Mouse (Mus musculus): Measurements from ENCODE around the gene Nrcam. TPM values are rescaled to one million over a fixed set of nuclear protein-coding genes. Genes with fewer than 3 reads are reported as not detected.
A peak's percentile ranks its signal among the peaks of the same experiment; 100 is the strongest.

The Nrcam gene
- polyA plus RNA-seq, 1 experiment from 2014 or later, result 75.7 TPM

- peak; percentile 42; the same call in 1 of the 2 replicates for ATAC-seq (ENCODE audit: low FRiP score)
- WGBS, result 44% methylated on average over 7 of the region's 7 CpGs
- H3K27ac ChIP-seq (ENCODE audit: low read depth, low read length), result no peak overlapping the region
Observed at GRCm38 (mm10) chr12:44386398-44386797, 57.7 kb downstream of the Nrcam start.

GRCm38 (mm10) chr12:44388220-44388619 lies 59.5 kb downstream of the Nrcam start:
- no peak for ATAC-seq (ENCODE audit: low FRiP score)
- Histone ChIP-seq H3K27ac (ENCODE audit: low read depth, low read length) (no peak overlapping the region), H3K4me1 (ENCODE audit: control insufficient read depth, insufficient read depth, low read length) (peaks cover 10% of the 10 kb centered on the region; the same call in 1 of the 2 replicates), H3K36me3 (ENCODE audit: control insufficient read depth, insufficient read depth, low read length) (no peaks in the 10 kb centered on the region), H3K4me2 (no peak overlapping the region), H3K4me3 (ENCODE audit: low read depth, low read length) (no peak overlapping the region), H3K27me3 (ENCODE audit: control insufficient read depth, insufficient read depth, low read length) (no peaks in the 10 kb centered on the region), H3K9me3 (ENCODE audit: control insufficient read depth, low read length) (no peaks in the 10 kb centered on the region), H3K9ac (ENCODE audit: low read length) (no peak overlapping the region)
- no peak for DNase-seq (ENCODE audit: low spot score, missing footprints)
- WGBS, result 53% methylated on average over 1 of the region's 1 CpGs

More at GRCm38 (mm10) chr12:44386398-44386797, 57.7 kb downstream of the Nrcam start:
- H3K9ac ChIP-seq (ENCODE audit: low read length), result no peak overlapping the region
- no peaks in the 10 kb centered on the region for H3K27me3 ChIP-seq (ENCODE audit: control insufficient read depth, insufficient read depth, low read length)
- no peak for DNase-seq (ENCODE audit: low spot score, missing footprints)
- H3K36me3 ChIP-seq (ENCODE audit: control insufficient read depth, insufficient read depth, low read length), result no peaks in the 10 kb centered on the region
- no peak overlapping the region for H3K4me2 ChIP-seq
- peaks cover 10% of the 10 kb centered on the region; the same call in 1 of the 2 replicates for H3K4me1 ChIP-seq (ENCODE audit: control insufficient read depth, insufficient read depth, low read length)
- no peaks in the 10 kb centered on the region for H3K9me3 ChIP-seq (ENCODE audit: control insufficient read depth, low read length)
- H3K4me3 ChIP-seq (ENCODE audit: low read depth, low read length), result no peak overlapping the region

- Histone ChIP-seq H3K9ac (ENCODE audit: low read length) (no peak overlapping the region), H3K4me1 (ENCODE audit: control insufficient read depth, insufficient read depth, low read length) (peaks cover 13% of the 10 kb centered on the region; the same call in 1 of the 2 replicates), H3K4me2 (no peak overlapping the region), H3K36me3 (ENCODE audit: control insufficient read depth, insufficient read depth, low read length) (no peaks in the 10 kb centered on the region), H3K27me3 (ENCODE audit: control insufficient read depth, insufficient read depth, low read length) (no peaks in the 10 kb centered on the region), H3K27ac (ENCODE audit: low read depth, low read length) (no peak overlapping the region), H3K9me3 (ENCODE audit: control insufficient read depth, low read length) (no peaks in the 10 kb centered on the region), H3K4me3 (ENCODE audit: low read depth, low read length) (no peak overlapping the region)
- DNase-seq (ENCODE audit: low spot score, missing footprints) (no peak), ATAC-seq (ENCODE audit: low FRiP score) (no peak)
- WGBS, result 87% methylated on average over 5 of the region's 5 CpGs
Observed at GRCm38 (mm10) chr12:44390391-44391137, 61.9 kb downstream of the Nrcam start.

- no peaks in the 10 kb centered on the region for H3K9me3 ChIP-seq (ENCODE audit: control insufficient read depth, low read length)
- 0 out of 2 replicates have a peak, but pooled peaks cover 2% of the 10 kb centered on the region for H3K4me1 ChIP-seq (ENCODE audit: control insufficient read depth, insufficient read depth, low read length)
- H3K27ac ChIP-seq (ENCODE audit: low read depth, low read length), result no peak overlapping the region
- no peak for DNase-seq (ENCODE audit: low spot score, missing footprints)
- WGBS, result 78% methylated on average over 3 of the region's 3 CpGs
- H3K27me3 ChIP-seq (ENCODE audit: control insufficient read depth, insufficient read depth, low read length), result no peaks in the 10 kb centered on the region
- no peaks in the 10 kb centered on the region for H3K36me3 ChIP-seq (ENCODE audit: control insufficient read depth, insufficient read depth, low read length)
- no peak for ATAC-seq (ENCODE audit: low FRiP score)
- H3K4me3 ChIP-seq (ENCODE audit: low read depth, low read length), result no peak overlapping the region
- no peak overlapping the region for H3K4me2 ChIP-seq
- no peak overlapping the region for H3K9ac ChIP-seq (ENCODE audit: low read length)
Observed at GRCm38 (mm10) chr12:44394901-44395300, 66.2 kb downstream of the Nrcam start.

GRCm38 (mm10) chr12:44397782-44398181 lies 69.1 kb downstream of the Nrcam start:
- Histone ChIP-seq H3K27me3 (ENCODE audit: control insufficient read depth, insufficient read depth, low read length) (no peaks in the 10 kb centered on the region), H3K36me3 (ENCODE audit: control insufficient read depth, insufficient read depth, low read length) (no peaks in the 10 kb centered on the region), H3K4me2 (no peak overlapping the region), H3K4me1 (ENCODE audit: control insufficient read depth, insufficient read depth, low read length) (peaks cover 18% of the 10 kb centered on the region), H3K9ac (ENCODE audit: low read length) (no peak overlapping the region), H3K27ac (ENCODE audit: low read depth, low read length) (no peak overlapping the region), H3K9me3 (ENCODE audit: control insufficient read depth, low read length) (no peaks in the 10 kb centered on the region), H3K4me3 (ENCODE audit: low read depth, low read length) (no peak overlapping the region)
- DNase-seq (ENCODE audit: low spot score, missing footprints), result no peak
- WGBS, result 45% methylated on average over 5 of the region's 5 CpGs
- no peak for ATAC-seq (ENCODE audit: low FRiP score)

GRCm38 (mm10) chr12:44402134-44402533 lies 73.4 kb downstream of the Nrcam start:
- Histone ChIP-seq H3K9ac (ENCODE audit: low read length) (no peak overlapping the region), H3K4me1 (ENCODE audit: control insufficient read depth, insufficient read depth, low read length) (peaks cover 30% of the 10 kb centered on the region), H3K27ac (ENCODE audit: low read depth, low read length) (no peak overlapping the region; the same call in 1 of the 2 replicates), H3K27me3 (ENCODE audit: control insufficient read depth, insufficient read depth, low read length) (no peaks in the 10 kb centered on the region), H3K4me2 (no peak overlapping the region), H3K36me3 (ENCODE audit: control insufficient read depth, insufficient read depth, low read length) (no peaks in the 10 kb centered on the region), H3K9me3 (ENCODE audit: control insufficient read depth, low read length) (no peaks in the 10 kb centered on the region), H3K4me3 (ENCODE audit: low read depth, low read length) (no peak overlapping the region)
- WGBS, result 76% methylated on average over 1 of the region's 1 CpGs
- DNase-seq (ENCODE audit: low spot score, missing footprints), result peak; percentile 70
- ATAC-seq (ENCODE audit: low FRiP score), result no peak

GRCm38 (mm10) chr12:44403270-44403669 lies 74.6 kb downstream of the Nrcam start:
- Histone ChIP-seq H3K9ac (ENCODE audit: low read length) (no peak overlapping the region), H3K4me2 (no peak overlapping the region), H3K4me1 (ENCODE audit: control insufficient read depth, insufficient read depth, low read length) (peaks cover 30% of the 10 kb centered on the region), H3K4me3 (ENCODE audit: low read depth, low read length) (no peak overlapping the region), H3K27me3 (ENCODE audit: control insufficient read depth, insufficient read depth, low read length) (no peaks in the 10 kb centered on the region), H3K36me3 (ENCODE audit: control insufficient read depth, insufficient read depth, low read length) (no peaks in the 10 kb centered on the region), H3K9me3 (ENCODE audit: control insufficient read depth, low read length) (no peaks in the 10 kb centered on the region), H3K27ac (ENCODE audit: low read depth, low read length) (peak overlapping the region; percentile 73)
- ATAC-seq (ENCODE audit: low FRiP score), result peak; percentile 58; the same call in 1 of the 2 replicates
- DNase-seq (ENCODE audit: low spot score, missing footprints), result peak; percentile 88
- 78% methylated on average over 1 of the region's 1 CpGs for WGBS

- Histone ChIP-seq H3K4me3 (ENCODE audit: low read depth, low read length) (no peak overlapping the region), H3K9ac (ENCODE audit: low read length) (no peak overlapping the region), H3K27me3 (ENCODE audit: control insufficient read depth, insufficient read depth, low read length) (no peaks in the 10 kb centered on the region), H3K4me2 (no peak overlapping the region), H3K27ac (ENCODE audit: low read depth, low read length) (peak overlapping the region; percentile 73), H3K9me3 (ENCODE audit: control insufficient read depth, low read length) (no peaks in the 10 kb centered on the region), H3K36me3 (ENCODE audit: control insufficient read depth, insufficient read depth, low read length) (no peaks in the 10 kb centered on the region), H3K4me1 (ENCODE audit: control insufficient read depth, insufficient read depth, low read length) (peaks cover 30% of the 10 kb centered on the region)
- DNase-seq (ENCODE audit: low spot score, missing footprints) (peak; percentile 89), ATAC-seq (ENCODE audit: low FRiP score) (peak; percentile 92)
- whole genome bisulfite sequencing, result 8% methylated on average over 3 of the region's 3 CpGs
Observed at GRCm38 (mm10) chr12:44403731-44404424, 75.2 kb downstream of the Nrcam start.

GRCm38 (mm10) chr12:44409786-44410185 lies 81.1 kb downstream of the Nrcam start:
- H3K36me3 ChIP-seq (ENCODE audit: control insufficient read depth, insufficient read depth, low read length), result no peaks in the 10 kb centered on the region
- DNase-seq (ENCODE audit: low spot score, missing footprints), result peak; percentile 72
- H3K9me3 ChIP-seq (ENCODE audit: control insufficient read depth, low read length), result no peaks in the 10 kb centered on the region
- no peak for ATAC-seq (ENCODE audit: low FRiP score)
- H3K9ac ChIP-seq (ENCODE audit: low read length), result no peak overlapping the region
- H3K4me1 ChIP-seq (ENCODE audit: control insufficient read depth, insufficient read depth, low read length), result no peaks in the 10 kb centered on the region; the same call in 1 of the 2 replicates
- no peak overlapping the region for H3K27ac ChIP-seq (ENCODE audit: low read depth, low read length)
- H3K27me3 ChIP-seq (ENCODE audit: control insufficient read depth, insufficient read depth, low read length), result no peaks in the 10 kb centered on the region
- H3K4me2 ChIP-seq, result no peak overlapping the region
- no peak overlapping the region for H3K4me3 ChIP-seq (ENCODE audit: low read depth, low read length)
- WGBS, result 94% methylated on average over 4 of the region's 4 CpGs
